Mouse (Mus musculus) heart, adult 11 months (tissue): ENCODE measurements at regions not wholly inside any gene's neighbourhood (a gene's known extent, or its start where the extent isn't known, plus 50 kb on each side); places are given as distances from the start of the nearest gene placed in this dataset.

Source experiments
- DNase-seq: peaks from one replicate; pipeline ENCODE4 v3.0.0; 2022

GRCm38 (mm10) chr2:178542032-178542431 lies 111.7 kb downstream of the Cdh26 start:
- no peak for DNase-seq

GRCm38 (mm10) chr2:178544411-178544810 lies 114.1 kb downstream of the Cdh26 start:
- no peak for DNase-seq

GRCm38 (mm10) chr2:178545601-178546352 lies 115.4 kb downstream of the Cdh26 start:
- DNase-seq: no peak

- no peak for DNase-seq
These were observed 116.0 kb downstream of the Cdh26 start for GRCm38 (mm10) chr2:178546353-178546720.

GRCm38 (mm10) chr2:178546888-178547287 lies 116.6 kb downstream of the Cdh26 start:
- no peak for DNase-seq

GRCm38 (mm10) chr2:178548937-178549336 lies 118.6 kb downstream of the Cdh26 start:
- no peak for DNase-seq

GRCm38 (mm10) chr2:178553736-178554135 lies 123.4 kb downstream of the Cdh26 start:
- DNase-seq: no peak

GRCm38 (mm10) chr2:178555692-178556340 lies 125.5 kb downstream of the Cdh26 start:
- DNase-seq: no peak

GRCm38 (mm10) chr2:178557934-178558333 lies 127.6 kb downstream of the Cdh26 start:
- DNase-seq: peak; percentile 92

- DNase-seq: no peak
These were observed 133.0 kb downstream of the Cdh26 start for GRCm38 (mm10) chr2:178563287-178563686.

GRCm38 (mm10) chr2:178565368-178565818 lies 135.1 kb downstream of the Cdh26 start:
- no peak for DNase-seq

GRCm38 (mm10) chr2:178567493-178567892 lies 137.2 kb downstream of the Cdh26 start:
- no peak for DNase-seq

GRCm38 (mm10) chr2:178572301-178572700 lies 142.0 kb downstream of the Cdh26 start:
- DNase-seq: no peak

GRCm38 (mm10) chr2:178574859-178575258 lies 144.5 kb downstream of the Cdh26 start:
- no peak for DNase-seq

- no peak for DNase-seq
These were observed 145.1 kb downstream of the Cdh26 start for GRCm38 (mm10) chr2:178575403-178575802.

GRCm38 (mm10) chr2:178576067-178576466 lies 145.7 kb downstream of the Cdh26 start:
- no peak for DNase-seq

- no peak for DNase-seq
These were observed 149.2 kb downstream of the Cdh26 start for GRCm38 (mm10) chr2:178579571-178579970.

- DNase-seq: no peak
These were observed 151.0 kb downstream of the Cdh26 start for GRCm38 (mm10) chr2:178581306-178581705.

GRCm38 (mm10) chr2:178584970-178585566 lies 154.7 kb downstream of the Cdh26 start:
- no peak for DNase-seq

- DNase-seq: no peak
These were observed 156.9 kb downstream of the Cdh26 start for GRCm38 (mm10) chr2:178587134-178587636.

- DNase-seq: no peak
These were observed 163.4 kb downstream of the Cdh26 start for GRCm38 (mm10) chr2:178593743-178594142.

GRCm38 (mm10) chr2:178594177-178594576 lies 163.8 kb downstream of the Cdh26 start:
- no peak for DNase-seq

- no peak for DNase-seq
These were observed 166.2 kb downstream of the Cdh26 start for GRCm38 (mm10) chr2:178596312-178597083.
